Mouse (Mus musculus) erythroblast, adult 5-6 weeks (primary cell): ENCODE measurements around the gene Krtdap. TPM values are rescaled to one million over a fixed set of nuclear protein-coding genes. Genes with fewer than 3 reads are reported as not detected.
"Not testable (repeated sequence)": the region's sequence is repeated elsewhere in the genome, so short reads cannot be mapped to it uniquely, and the experiment has no call there.

Experiments
- ATAC-seq: replicated peaks from 2 replicates; pipeline ENCODE4 v1.8.0; 2016; ENCODE audit warnings: moderate number of reproducible peaks, mild to moderate bottlenecking, moderate TSS enrichment, inconsistent platforms; ENCODE audit not compliant: poor library complexity, low FRiP score, severe bottlenecking
- total RNA-seq, 2 experiments: library from RNA; stranded (forward) in 1 of 2; stranded (reverse) in 1 of 2; fragments of 150-400 nt in 1 of 2; fragments of 200-764, 138-1000 nt in 1 of 2; gene quantifications; 2 replicates each; pipeline versions ENCODE4 v1.2.3 to v1.2.4; 2015 to 2017; ENCODE audit warnings: low replicate concordance in 2 of 2

Gene Krtdap
- total RNA-seq, 2 experiments from 2014 or later: not detected

DNA sequence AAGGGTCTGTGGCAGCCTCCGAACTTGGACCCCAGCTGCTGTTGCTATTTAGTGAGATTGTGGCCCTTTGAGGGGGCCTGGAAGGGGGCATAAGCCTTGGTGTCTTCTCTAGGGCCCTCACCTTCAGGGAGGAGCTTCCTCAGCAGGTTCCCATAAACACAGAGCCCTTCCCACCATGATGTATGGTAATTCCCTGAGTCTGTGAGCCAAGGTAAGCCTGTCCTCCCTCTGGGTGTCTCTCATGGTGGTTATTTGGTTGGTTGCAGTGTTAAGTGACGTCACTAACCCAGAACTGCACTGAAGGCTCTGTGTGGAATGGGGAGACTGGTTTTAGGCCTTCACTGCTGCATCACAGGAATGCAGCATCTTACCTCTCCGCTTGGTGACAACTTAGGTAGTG lies 41.7 kb downstream of the Krtdap start:
- ATAC-seq: no peak

DNA sequence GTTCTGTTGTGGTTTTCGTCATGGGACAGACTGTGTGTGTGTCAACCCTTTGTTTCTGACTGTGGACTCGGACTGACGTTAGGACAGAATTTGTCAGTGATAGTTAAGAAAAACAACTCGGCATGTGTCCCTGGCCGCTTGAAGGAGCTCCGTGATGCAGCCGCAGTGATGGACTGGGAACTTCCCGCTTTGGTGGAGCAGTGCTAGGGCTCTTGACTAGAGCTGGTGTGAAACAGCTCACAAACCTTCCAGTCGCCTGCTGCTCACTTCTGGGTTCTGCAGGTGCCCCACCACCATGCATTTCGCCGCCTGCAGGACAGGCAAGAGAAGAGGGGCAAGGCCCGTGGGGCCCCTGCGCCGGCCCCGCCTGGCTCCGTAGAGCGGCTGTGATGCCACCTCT lies 44.6 kb downstream of the Krtdap start:
- no peak for ATAC-seq

DNA sequence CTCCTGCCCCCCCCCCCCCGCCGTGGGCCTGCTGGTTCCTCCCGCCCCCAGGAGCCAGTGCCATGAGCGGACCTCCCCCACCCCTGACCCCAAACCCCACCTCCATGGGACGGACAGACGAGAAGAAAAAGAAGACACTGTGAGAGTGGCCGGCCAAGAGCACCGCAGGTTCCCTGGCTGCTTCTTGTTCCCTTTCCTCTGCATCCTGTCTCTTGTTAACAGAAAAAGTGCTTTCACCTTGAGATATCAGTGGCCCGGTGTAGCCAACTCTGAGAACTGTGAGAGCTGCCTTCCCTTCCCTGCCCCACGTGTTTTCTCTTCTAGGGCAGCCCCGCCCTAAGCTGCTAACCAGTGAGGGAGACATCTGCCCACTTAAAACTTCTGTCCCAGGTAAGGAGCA lies 45.0 kb downstream of the Krtdap start:
- ATAC-seq: not testable (repeated sequence)

DNA sequence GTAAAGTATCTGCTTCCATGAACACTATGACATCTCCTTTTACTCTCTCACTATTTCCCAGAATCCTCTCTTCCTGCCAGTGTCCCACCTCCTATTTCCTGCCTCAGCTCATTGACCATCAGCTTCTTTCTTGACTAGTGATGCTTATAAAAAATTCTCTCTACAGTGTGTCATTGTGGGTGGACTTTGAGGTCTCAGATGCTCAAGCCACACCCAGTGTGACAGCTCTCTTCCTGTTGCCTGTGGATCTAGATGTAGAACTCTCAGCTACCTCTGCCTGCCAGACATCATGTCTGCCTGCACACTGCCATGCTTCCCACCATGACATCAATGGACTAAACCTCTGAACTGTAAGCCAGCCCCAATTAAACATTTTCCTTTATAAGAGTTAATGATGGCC lies 49.6 kb downstream of the Krtdap start:
- no peak for ATAC-seq

DNA sequence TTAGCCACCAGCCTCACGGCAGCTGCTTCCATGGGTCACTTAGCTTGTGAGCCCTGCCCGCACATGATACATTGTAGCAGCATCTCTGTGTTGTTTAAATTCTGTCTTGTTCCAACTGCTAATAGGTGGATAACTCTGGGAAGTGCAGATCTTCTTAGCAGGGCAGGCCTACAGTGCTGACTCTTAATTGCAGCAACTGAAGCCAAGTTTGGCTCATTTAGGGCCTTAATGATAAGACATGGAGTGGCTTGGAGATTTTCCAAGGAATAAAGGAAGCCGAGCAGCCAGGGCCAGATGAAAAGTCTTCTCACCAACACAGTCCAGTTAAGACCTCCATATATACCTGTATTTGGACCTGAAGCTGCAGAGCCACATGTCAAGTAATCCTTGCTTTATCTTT lies 52.6 kb downstream of the Krtdap start:
- ATAC-seq: no peak

Other genes with a start within 250 kb of the Krtdap start
Only the 30 nearest of the 31 such genes appear.
- 0.38 and 2.1 TPM in 2 replicates for gene Proser3, start 235.6 kb upstream of the Krtdap start, total RNA-seq (2015; ENCODE audit: low replicate concordance)
- 0.77 and 4.6 TPM in 2 replicates for gene Proser3, start 235.6 kb upstream of the Krtdap start, total RNA-seq (2017; ENCODE audit: low replicate concordance)
- gene Lin37, start 228.1 kb upstream of the Krtdap start, total RNA-seq (2015; ENCODE audit: low replicate concordance): 48.0 and 55.0 TPM in 2 replicates
- 7.8 and 8.9 TPM in 2 replicates for gene Lin37, start 228.1 kb upstream of the Krtdap start, total RNA-seq (2017; ENCODE audit: low replicate concordance)
- 3.5 and 30.1 TPM in 2 replicates for gene U2af1l4, start 224.6 kb upstream of the Krtdap start, total RNA-seq (2015; ENCODE audit: low replicate concordance)
- gene U2af1l4, start 224.6 kb upstream of the Krtdap start, total RNA-seq (2017; ENCODE audit: low replicate concordance): 30.0 and 39.4 TPM in 2 replicates
- 1.3 and 4.8 TPM in 2 replicates for gene Gm49396, start 224.6 kb upstream of the Krtdap start, total RNA-seq (2015; ENCODE audit: low replicate concordance)
- 5.2 and 6.6 TPM in 2 replicates for gene Gm49396, start 224.6 kb upstream of the Krtdap start, total RNA-seq (2017; ENCODE audit: low replicate concordance)
- gene Psenen, start 224.3 kb upstream of the Krtdap start, total RNA-seq (2015; ENCODE audit: low replicate concordance): 73.4 and 88.8 TPM in 2 replicates
- gene Psenen, start 224.3 kb upstream of the Krtdap start, total RNA-seq (2017; ENCODE audit: low replicate concordance): 41.4 and 69.3 TPM in 2 replicates
- gene Igflr1, start 222.5 kb upstream of the Krtdap start, total RNA-seq (2015; ENCODE audit: low replicate concordance): 4.0 and 7.3 TPM in 2 replicates
- gene Igflr1, start 222.5 kb upstream of the Krtdap start, total RNA-seq (2017; ENCODE audit: low replicate concordance): not detected in 2 replicates
- 31.1 and 35.0 TPM in 2 replicates for gene Kmt2b, start 199.2 kb upstream of the Krtdap start, total RNA-seq (2015; ENCODE audit: low replicate concordance)
- gene Kmt2b, start 199.2 kb upstream of the Krtdap start, total RNA-seq (2017; ENCODE audit: low replicate concordance): 14.9 and 21.2 TPM in 2 replicates
- gene Zbtb32, start 189.0 kb upstream of the Krtdap start, total RNA-seq (2015; ENCODE audit: low replicate concordance): not detected in 2 replicates
- not detected in 2 replicates for gene Zbtb32, start 189.0 kb upstream of the Krtdap start, total RNA-seq (2017; ENCODE audit: low replicate concordance)
- gene Upk1a, start 175.0 kb upstream of the Krtdap start, total RNA-seq (2015; ENCODE audit: low replicate concordance): not detected in 2 replicates
- not detected in 2 replicates for gene Upk1a, start 175.0 kb upstream of the Krtdap start, total RNA-seq (2017; ENCODE audit: low replicate concordance)
- gene Cox6b1, start 161.7 kb upstream of the Krtdap start, total RNA-seq (2015; ENCODE audit: low replicate concordance): 74.4 and 173 TPM in 2 replicates
- gene Cox6b1, start 161.7 kb upstream of the Krtdap start, total RNA-seq (2017; ENCODE audit: low replicate concordance): 135 and 145 TPM in 2 replicates
- gene Etv2, start 152.0 kb upstream of the Krtdap start, total RNA-seq (2015; ENCODE audit: low replicate concordance): not detected in 2 replicates
- gene Etv2, start 152.0 kb upstream of the Krtdap start, total RNA-seq (2017; ENCODE audit: low replicate concordance): not detected in 2 replicates
- 12.3 and 22.5 TPM in 2 replicates for gene Rbm42, start 137.6 kb upstream of the Krtdap start, total RNA-seq (2015; ENCODE audit: low replicate concordance)
- gene Rbm42, start 137.6 kb upstream of the Krtdap start, total RNA-seq (2017; ENCODE audit: low replicate concordance): 14.0 and 15.1 TPM in 2 replicates
- gene Haus5, start 122.9 kb upstream of the Krtdap start, total RNA-seq (2015; ENCODE audit: low replicate concordance): 1.5 and 9.2 TPM in 2 replicates
- gene Haus5, start 122.9 kb upstream of the Krtdap start, total RNA-seq (2017; ENCODE audit: low replicate concordance): 10.5 and 13.7 TPM in 2 replicates
- gene Pmis2, start 116.3 kb upstream of the Krtdap start, total RNA-seq (2015; ENCODE audit: low replicate concordance): not detected in 2 replicates
- not detected in 2 replicates for gene Pmis2, start 116.3 kb upstream of the Krtdap start, total RNA-seq (2017; ENCODE audit: low replicate concordance)
- gene 2200002J24Rik, start 89.0 kb upstream of the Krtdap start, total RNA-seq (2015; ENCODE audit: low replicate concordance): not detected in 2 replicates
- not detected in 2 replicates for gene 2200002J24Rik, start 89.0 kb upstream of the Krtdap start, total RNA-seq (2017; ENCODE audit: low replicate concordance)
- not detected in 2 replicates for gene Atp4a, start 75.7 kb upstream of the Krtdap start, total RNA-seq (2015; ENCODE audit: low replicate concordance)
- gene Atp4a, start 75.7 kb upstream of the Krtdap start, total RNA-seq (2017; ENCODE audit: low replicate concordance): 0.14 and 0.68 TPM in 2 replicates
- 28.4 and 42.4 TPM in 2 replicates for gene Tmem147, start 58.4 kb upstream of the Krtdap start, total RNA-seq (2015; ENCODE audit: low replicate concordance)
- 9.4 and 12.8 TPM in 2 replicates for gene Tmem147, start 58.4 kb upstream of the Krtdap start, total RNA-seq (2017; ENCODE audit: low replicate concordance)
- not detected in 2 replicates for gene Gapdhs, start 44.2 kb upstream of the Krtdap start, total RNA-seq (2015; ENCODE audit: low replicate concordance)
- gene Gapdhs, start 44.2 kb upstream of the Krtdap start, total RNA-seq (2017; ENCODE audit: low replicate concordance): not detected in 2 replicates
- gene Sbsn, start 36.4 kb upstream of the Krtdap start, total RNA-seq (2015; ENCODE audit: low replicate concordance): not detected in 2 replicates
- gene Sbsn, start 36.4 kb upstream of the Krtdap start, total RNA-seq (2017; ENCODE audit: low replicate concordance): not detected in 2 replicates
- gene Dmkn, start 24.1 kb upstream of the Krtdap start, total RNA-seq (2015; ENCODE audit: low replicate concordance): 7.7 and 29.0 TPM in 2 replicates
- gene Dmkn, start 24.1 kb upstream of the Krtdap start, total RNA-seq (2017; ENCODE audit: low replicate concordance): 5.3 and 10.9 TPM in 2 replicates
- gene Ffar2, start 35.9 kb downstream of the Krtdap start, total RNA-seq (2015; ENCODE audit: low replicate concordance): 8.1 and 11.1 TPM in 2 replicates
- 10.6 and 12.3 TPM in 2 replicates for gene Ffar2, start 35.9 kb downstream of the Krtdap start, total RNA-seq (2017; ENCODE audit: low replicate concordance)
- gene Ffar3, start 68.3 kb downstream of the Krtdap start, total RNA-seq (2015; ENCODE audit: low replicate concordance): not detected in 2 replicates
- not detected in 2 replicates for gene Ffar3, start 68.3 kb downstream of the Krtdap start, total RNA-seq (2017; ENCODE audit: low replicate concordance)
- not detected in 2 replicates for gene Ffar1, start 73.7 kb downstream of the Krtdap start, total RNA-seq (2015; ENCODE audit: low replicate concordance)
- gene Ffar1, start 73.7 kb downstream of the Krtdap start, total RNA-seq (2017; ENCODE audit: low replicate concordance): not detected in 2 replicates
- 1.0 and 19.6 TPM in 2 replicates for gene Cd22, start 92.4 kb downstream of the Krtdap start, total RNA-seq (2015; ENCODE audit: low replicate concordance)
- 0.42 TPM in 1 of 2 replicates, not detected in the other for gene Cd22, start 92.4 kb downstream of the Krtdap start, total RNA-seq (2017; ENCODE audit: low replicate concordance)
- gene Mag, start 127.0 kb downstream of the Krtdap start, total RNA-seq (2015; ENCODE audit: low replicate concordance): not detected in 2 replicates
- gene Mag, start 127.0 kb downstream of the Krtdap start, total RNA-seq (2017; ENCODE audit: low replicate concordance): 0.70 TPM in 1 of 2 replicates, not detected in the other
- not detected in 2 replicates for gene Hamp2, start 136.8 kb downstream of the Krtdap start, total RNA-seq (2015; ENCODE audit: low replicate concordance)
- not detected in 2 replicates for gene Hamp2, start 136.8 kb downstream of the Krtdap start, total RNA-seq (2017; ENCODE audit: low replicate concordance)
- gene Hamp, start 156.1 kb downstream of the Krtdap start, total RNA-seq (2015; ENCODE audit: low replicate concordance): not detected in 2 replicates
- not detected in 2 replicates for gene Hamp, start 156.1 kb downstream of the Krtdap start, total RNA-seq (2017; ENCODE audit: low replicate concordance)
- 36.5 and 39.3 TPM in 2 replicates for gene Usf2, start 168.9 kb downstream of the Krtdap start, total RNA-seq (2015; ENCODE audit: low replicate concordance)
- 47.0 and 47.3 TPM in 2 replicates for gene Usf2, start 168.9 kb downstream of the Krtdap start, total RNA-seq (2017; ENCODE audit: low replicate concordance)
- 2.9 TPM in 1 of 2 replicates, not detected in the other for gene Lsr, start 185.6 kb downstream of the Krtdap start, total RNA-seq (2015; ENCODE audit: low replicate concordance)
- 0.70 and 0.77 TPM in 2 replicates for gene Lsr, start 185.6 kb downstream of the Krtdap start, total RNA-seq (2017; ENCODE audit: low replicate concordance)
- not detected in 2 replicates for gene Fam187b, start 185.9 kb downstream of the Krtdap start, total RNA-seq (2015; ENCODE audit: low replicate concordance)
- gene Fam187b, start 185.9 kb downstream of the Krtdap start, total RNA-seq (2017; ENCODE audit: low replicate concordance): not detected in 2 replicates